Mouse (Mus musculus): Measurements from ENCODE around the gene 1700025G04Rik. TPM values are rescaled to one million over a fixed set of nuclear protein-coding genes. Genes with fewer than 3 reads are reported as not detected.

Gene 1700025G04Rik
- polyA plus RNA-seq, 1 experiment: 3.5 TPM

DNA sequence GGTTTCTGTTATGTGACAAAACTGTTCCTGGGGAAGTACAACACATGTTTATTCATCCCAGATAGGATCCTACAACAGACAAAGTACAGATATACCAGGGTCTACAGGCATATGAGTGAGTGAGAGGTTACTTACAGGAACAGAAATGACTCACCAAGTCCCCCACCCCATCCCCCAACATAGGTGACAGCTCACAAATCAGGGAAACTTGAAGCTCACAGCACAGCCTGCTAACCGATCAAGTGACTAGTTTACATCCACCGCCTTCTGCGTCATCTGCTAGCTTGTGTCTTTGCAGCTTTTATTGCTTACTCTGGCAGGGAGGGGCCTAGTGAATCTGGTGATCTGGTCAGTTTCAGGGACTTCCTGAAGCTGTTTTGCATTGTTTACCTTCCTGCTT lies 47.5 kb downstream of the 1700025G04Rik start:
- no peak for DNase-seq
- WGBS: 86% methylated on average over 3 of the region's 3 CpGs
- Histone ChIP-seq H3K4me3 (replicated peaks; ENCODE audit: extremely low read depth, low read depth, low read length) (no peak overlapping the region), H3K4me1 (ENCODE audit: control insufficient read depth, insufficient read depth, low read length) (peaks cover 5% of the 10 kb centered on the region)
- TF ChIP-seq CTCF (IDR thresholded peaks at IDR 0.05; ENCODE audit: insufficient read depth, low read length): no peak
- TF ChIP-seq POLR2A (IDR thresholded peaks at IDR 0.05; ENCODE audit: borderline replicate concordance, extremely low read depth, low read depth, low read length): no peak

DNA sequence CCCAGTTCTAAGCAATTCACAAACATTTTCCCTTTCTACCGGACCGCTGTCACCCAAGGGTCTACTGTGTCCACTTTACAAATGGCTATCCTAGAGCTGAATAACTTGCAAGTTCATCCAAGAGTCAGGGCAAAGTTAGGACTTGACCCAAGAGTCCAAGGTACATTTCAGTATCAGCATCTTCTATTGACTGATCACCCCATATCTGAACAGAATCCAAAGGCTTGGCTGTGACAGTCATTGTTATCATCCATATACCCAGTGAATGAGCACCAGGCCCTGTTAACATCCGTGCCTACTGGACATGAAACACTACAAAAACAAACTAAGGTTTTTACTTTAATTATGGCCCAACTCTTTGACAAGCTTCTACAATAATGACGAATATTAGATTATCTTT lies 48.9 kb downstream of the 1700025G04Rik start:
- DNase-seq: no peak
- 87% methylated on average over 4 of the region's 4 CpGs for WGBS
- Histone ChIP-seq H3K4me1 (ENCODE audit: control insufficient read depth, insufficient read depth, low read length) (peaks cover 5% of the 10 kb centered on the region), H3K4me3 (replicated peaks; ENCODE audit: extremely low read depth, low read depth, low read length) (no peak overlapping the region)
- no peak for TF ChIP-seq CTCF (IDR thresholded peaks at IDR 0.05; ENCODE audit: insufficient read depth, low read length)
- TF ChIP-seq POLR2A (IDR thresholded peaks at IDR 0.05; ENCODE audit: borderline replicate concordance, extremely low read depth, low read depth, low read length): no peak

DNA sequence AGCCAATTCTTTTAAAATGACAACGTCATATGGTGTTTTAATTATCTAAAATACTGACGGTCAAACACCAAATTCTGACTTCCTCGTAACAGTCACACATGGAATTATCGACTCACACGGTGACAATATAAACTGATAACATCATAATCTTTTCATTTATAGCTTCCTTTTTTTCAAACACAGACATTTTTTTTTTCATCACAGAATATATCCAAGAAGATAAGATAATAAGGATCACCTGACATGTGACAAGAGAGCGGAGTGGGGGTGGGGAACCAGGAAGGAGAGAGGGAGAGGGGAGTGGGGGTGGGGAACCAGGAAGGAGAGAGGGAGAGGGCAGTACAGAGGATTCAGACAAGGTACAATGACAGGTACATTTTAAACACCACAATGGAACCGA lies 49.9 kb downstream of the 1700025G04Rik start:
- DNase-seq: no peak
- H3K4me1 ChIP-seq (ENCODE audit: control insufficient read depth, insufficient read depth, low read length): peaks cover 5% of the 10 kb centered on the region
- no peak overlapping the region for H3K4me3 ChIP-seq (replicated peaks; ENCODE audit: extremely low read depth, low read depth, low read length)
- no peak for TF ChIP-seq CTCF (IDR thresholded peaks at IDR 0.05; ENCODE audit: insufficient read depth, low read length)
- no peak for TF ChIP-seq POLR2A (IDR thresholded peaks at IDR 0.05; ENCODE audit: borderline replicate concordance, extremely low read depth, low read depth, low read length)
- WGBS: 65% methylated on average over 7 of the region's 7 CpGs

DNA sequence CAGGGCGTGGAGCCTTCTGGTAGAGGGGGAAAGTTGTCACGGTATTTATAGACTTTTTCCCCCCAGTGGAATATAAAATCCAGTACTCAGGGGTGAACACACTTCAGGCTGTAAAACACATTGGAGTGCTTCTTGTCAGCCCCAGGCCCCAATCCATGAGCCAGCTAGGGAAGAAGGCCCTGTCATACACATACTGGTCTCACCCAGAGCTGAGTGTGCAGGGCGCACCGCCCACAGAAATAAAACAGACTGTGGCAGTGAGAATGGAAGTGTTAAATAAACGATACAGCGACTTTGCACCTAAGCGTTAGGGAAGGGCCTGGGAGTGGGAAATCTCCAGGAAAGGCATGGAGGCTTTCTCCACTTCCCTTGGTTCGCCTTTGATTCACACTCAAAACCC lies 50.3 kb downstream of the 1700025G04Rik start:
- no peak for DNase-seq
- H3K4me3 ChIP-seq (replicated peaks; ENCODE audit: extremely low read depth, low read depth, low read length): no peak overlapping the region
- H3K4me1 ChIP-seq (ENCODE audit: control insufficient read depth, insufficient read depth, low read length): peaks cover 5% of the 10 kb centered on the region
- 68% methylated on average over 8 of the region's 8 CpGs for WGBS
- TF ChIP-seq CTCF (IDR thresholded peaks at IDR 0.05; ENCODE audit: insufficient read depth, low read length) (no peak), POLR2A (IDR thresholded peaks at IDR 0.05; ENCODE audit: borderline replicate concordance, extremely low read depth, low read depth, low read length) (no peak)

DNA sequence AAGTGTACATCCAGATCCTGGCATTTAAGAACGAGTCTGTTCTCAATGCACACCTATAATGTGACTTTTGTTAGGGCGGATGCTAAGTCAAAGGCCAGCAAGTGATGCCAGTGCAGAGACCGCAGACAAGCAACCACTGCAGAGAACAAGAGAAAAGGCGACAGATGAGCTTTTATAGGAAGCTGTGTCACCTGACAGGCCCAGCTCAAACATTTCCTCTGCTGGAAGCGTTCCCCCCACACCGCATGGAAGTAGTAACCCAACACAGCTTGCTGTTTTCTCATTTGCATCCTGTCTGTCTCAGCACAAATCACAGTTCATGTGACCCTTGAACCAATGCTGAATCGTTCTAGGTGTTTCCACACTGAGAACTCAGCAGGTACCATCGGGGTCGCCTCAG lies 51.8 kb downstream of the 1700025G04Rik start:
- 66% methylated on average over 9 of the region's 9 CpGs for WGBS
- DNase-seq: no peak
- Histone ChIP-seq H3K4me3 (replicated peaks; ENCODE audit: extremely low read depth, low read depth, low read length) (no peak overlapping the region), H3K4me1 (ENCODE audit: control insufficient read depth, insufficient read depth, low read length) (peaks cover 5% of the 10 kb centered on the region)
- TF ChIP-seq CTCF (IDR thresholded peaks at IDR 0.05; ENCODE audit: insufficient read depth, low read length): no peak

DNA sequence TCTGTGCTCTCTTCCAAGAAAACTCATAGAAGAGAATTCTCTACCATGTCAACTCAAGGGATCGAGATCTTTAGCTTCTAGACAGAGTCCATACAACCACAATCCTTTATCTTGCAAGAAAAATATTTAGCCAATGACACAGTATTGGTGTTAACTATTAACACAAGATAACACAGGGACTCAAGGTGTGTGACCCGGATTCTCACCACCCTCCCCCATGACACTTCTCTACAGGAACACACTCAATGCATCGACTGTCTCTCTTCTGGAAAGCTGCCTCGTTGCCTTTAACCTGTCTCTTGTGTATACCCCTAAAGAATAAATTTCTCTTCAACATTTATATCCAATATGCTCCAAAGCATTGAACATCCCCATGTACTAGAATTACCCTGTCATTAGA lies 52.3 kb downstream of the 1700025G04Rik start:
- no peak for TF ChIP-seq CTCF (IDR thresholded peaks at IDR 0.05; ENCODE audit: insufficient read depth, low read length)
- no peak for TF ChIP-seq POLR2A (IDR thresholded peaks at IDR 0.05; ENCODE audit: borderline replicate concordance, extremely low read depth, low read depth, low read length)
- DNase-seq: no peak
- no peak overlapping the region for H3K4me3 ChIP-seq (replicated peaks; ENCODE audit: extremely low read depth, low read depth, low read length)
- WGBS: 68% methylated on average over 4 of the region's 4 CpGs
- peaks cover 8% of the 10 kb centered on the region for H3K4me1 ChIP-seq (ENCODE audit: control insufficient read depth, insufficient read depth, low read length)

DNA sequence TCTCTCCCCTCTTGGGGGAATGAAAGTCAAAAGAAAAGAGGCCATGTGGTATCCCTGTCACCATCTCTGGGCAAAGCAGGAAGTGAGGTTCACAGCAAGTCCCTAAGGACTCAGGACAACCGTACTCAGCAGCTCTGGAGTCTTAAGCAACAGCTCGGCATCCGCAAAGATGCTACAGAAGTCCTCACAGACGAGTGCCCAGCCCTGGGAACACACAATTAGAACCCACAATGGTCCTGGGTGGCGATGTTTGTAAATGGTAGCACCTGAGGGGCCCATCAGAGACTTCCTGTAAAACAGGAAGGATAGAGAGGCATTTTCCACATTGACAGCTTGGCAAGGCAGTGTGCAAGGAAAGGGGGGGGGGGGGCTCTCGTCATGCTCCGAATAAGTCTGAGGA lies 55.2 kb downstream of the 1700025G04Rik start:
- WGBS: 53% methylated on average over 7 of the region's 7 CpGs
- TF ChIP-seq CTCF (IDR thresholded peaks at IDR 0.05; ENCODE audit: insufficient read depth, low read length) (no peak), POLR2A (IDR thresholded peaks at IDR 0.05; ENCODE audit: borderline replicate concordance, extremely low read depth, low read depth, low read length) (no peak)
- H3K4me3 ChIP-seq (replicated peaks; ENCODE audit: extremely low read depth, low read depth, low read length): no peak overlapping the region
- peaks cover 11% of the 10 kb centered on the region for H3K4me1 ChIP-seq (ENCODE audit: control insufficient read depth, insufficient read depth, low read length)
- no peak for DNase-seq

DNA sequence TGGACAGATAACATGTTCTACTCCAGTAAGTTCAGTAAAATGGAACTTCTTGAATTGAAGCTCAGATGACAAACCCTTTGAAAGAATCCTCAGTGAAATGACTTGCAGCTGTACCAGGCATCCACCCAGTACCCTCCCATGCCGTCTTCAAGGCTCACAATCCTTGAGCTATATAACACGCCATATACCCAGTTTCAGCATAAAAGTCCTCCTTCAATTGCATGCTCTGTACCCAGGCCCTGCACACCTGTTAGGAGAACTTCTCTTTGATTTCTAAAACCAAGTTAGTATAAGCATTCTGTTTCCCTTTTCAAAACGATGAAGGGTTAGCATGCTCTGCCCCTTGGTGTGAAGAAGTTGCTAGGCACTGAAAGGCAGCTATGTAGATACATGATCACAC lies 56.2 kb downstream of the 1700025G04Rik start:
- TF ChIP-seq POLR2A (IDR thresholded peaks at IDR 0.05; ENCODE audit: borderline replicate concordance, extremely low read depth, low read depth, low read length) (no peak), CTCF (IDR thresholded peaks at IDR 0.05; ENCODE audit: insufficient read depth, low read length) (no peak)
- H3K4me3 ChIP-seq (replicated peaks; ENCODE audit: extremely low read depth, low read depth, low read length): no peak overlapping the region
- peaks cover 11% of the 10 kb centered on the region for H3K4me1 ChIP-seq (ENCODE audit: control insufficient read depth, insufficient read depth, low read length)
- DNase-seq: no peak
- WGBS: 88% methylated on average over 3 of the region's 3 CpGs

DNA sequence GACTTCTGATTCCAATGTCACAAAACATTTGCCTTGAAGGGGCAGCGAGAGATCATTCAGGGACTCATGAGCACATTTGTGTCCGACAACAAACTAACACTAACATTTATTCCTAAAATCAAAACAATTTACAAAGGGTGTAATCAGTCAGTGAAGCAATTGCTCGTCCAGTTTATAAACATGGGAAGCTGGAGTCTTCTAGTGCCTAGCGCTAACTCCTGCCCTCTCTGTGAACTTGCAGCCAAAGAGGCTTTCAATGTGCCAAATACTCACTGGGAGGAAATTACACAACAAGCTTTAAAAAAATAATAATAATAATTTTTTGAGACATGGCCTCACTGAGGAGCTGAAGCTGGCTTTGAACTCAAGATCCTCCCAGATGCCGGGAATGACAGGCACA lies 57.8 kb downstream of the 1700025G04Rik start:
- 39% methylated on average over 5 of the region's 5 CpGs for WGBS
- Histone ChIP-seq H3K4me1 (ENCODE audit: control insufficient read depth, insufficient read depth, low read length) (peaks cover 11% of the 10 kb centered on the region), H3K4me3 (replicated peaks; ENCODE audit: extremely low read depth, low read depth, low read length) (no peak overlapping the region)
- TF ChIP-seq POLR2A (IDR thresholded peaks at IDR 0.05; ENCODE audit: borderline replicate concordance, extremely low read depth, low read depth, low read length) (no peak), CTCF (IDR thresholded peaks at IDR 0.05; ENCODE audit: insufficient read depth, low read length) (no peak)
- DNase-seq: no peak

DNA sequence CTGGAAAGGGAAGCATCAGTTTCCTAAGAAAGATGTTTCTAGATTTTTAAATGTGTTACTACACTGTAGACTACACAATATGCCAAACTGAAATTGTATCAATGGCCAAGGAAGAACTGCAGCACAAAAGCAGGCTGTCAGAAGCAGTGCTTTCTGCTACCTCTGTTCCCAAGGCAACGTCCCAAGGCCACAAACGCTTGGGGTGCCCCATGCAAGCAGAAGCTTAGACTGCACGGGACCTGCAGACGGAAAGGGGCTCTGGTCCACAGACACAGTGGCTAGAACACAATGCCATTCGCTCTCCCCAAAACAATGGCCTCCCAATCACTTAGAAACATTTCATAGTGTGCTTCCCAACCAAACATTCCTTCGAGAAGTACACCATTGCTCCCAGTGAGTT lies 59.4 kb downstream of the 1700025G04Rik start:
- no peak overlapping the region for H3K4me3 ChIP-seq (replicated peaks; ENCODE audit: extremely low read depth, low read depth, low read length)
- H3K4me1 ChIP-seq (ENCODE audit: control insufficient read depth, insufficient read depth, low read length): peaks cover 11% of the 10 kb centered on the region
- DNase-seq: no peak
- 87% methylated on average over 6 of the region's 6 CpGs for WGBS
- no peak for TF ChIP-seq CTCF (IDR thresholded peaks at IDR 0.05; ENCODE audit: insufficient read depth, low read length)
- no peak for TF ChIP-seq POLR2A (IDR thresholded peaks at IDR 0.05; ENCODE audit: borderline replicate concordance, extremely low read depth, low read depth, low read length)

DNA sequence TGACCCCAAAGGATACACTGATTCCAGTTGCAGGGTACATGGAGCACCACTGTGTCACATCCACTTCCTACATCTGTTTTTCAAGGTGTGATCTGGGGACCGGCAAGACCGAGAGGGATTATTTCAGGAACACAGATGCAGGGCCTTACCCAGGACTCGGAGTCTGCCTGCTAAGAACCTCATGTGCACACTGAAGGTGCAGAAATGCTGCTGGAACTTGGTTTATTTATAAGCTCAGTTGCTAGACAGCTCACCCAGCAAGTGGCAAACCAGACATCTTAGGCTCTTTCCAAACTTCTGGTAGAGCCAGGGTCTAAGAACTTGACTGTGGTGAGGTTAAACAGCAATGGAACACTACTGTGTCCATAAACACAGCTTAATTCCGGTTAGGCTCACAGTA lies 61.2 kb downstream of the 1700025G04Rik start:
- TF ChIP-seq POLR2A (IDR thresholded peaks at IDR 0.05; ENCODE audit: borderline replicate concordance, extremely low read depth, low read depth, low read length) (no peak), CTCF (IDR thresholded peaks at IDR 0.05; ENCODE audit: insufficient read depth, low read length) (no peak)
- no peak for DNase-seq
- WGBS: 92% methylated on average over 4 of the region's 4 CpGs

More for the DNA sequence above, 61.2 kb downstream of the 1700025G04Rik start:
- Histone ChIP-seq H3K4me3 (replicated peaks; ENCODE audit: extremely low read depth, low read depth, low read length) (no peak overlapping the region), H3K4me1 (ENCODE audit: control insufficient read depth, insufficient read depth, low read length) (peaks cover 11% of the 10 kb centered on the region)
